Mouse (Mus musculus): ENCODE results near the gene Papolb. TPM values are rescaled to one million over a fixed set of nuclear protein-coding genes. Genes with fewer than 3 reads are reported as not detected.

Gene Papolb
- polyA plus RNA-seq, 1 experiment = not detected

GRCm38 (mm10) chr5:142489955-142490707, 39.7 kb downstream of the Papolb start:
- H3K4me1 ChIP-seq (ENCODE audit: control insufficient read depth, insufficient read depth, insufficient read length) = no peaks in the 10 kb centered on the region
- 63% methylated on average over 9 of the region's 9 CpGs for WGBS
- TF ChIP-seq CTCF (IDR thresholded peaks at IDR 0.05; ENCODE audit: extremely low read depth, insufficient read depth, insufficient read length, insufficient replicate concordance) (no peak), POLR2A (IDR thresholded peaks at IDR 0.05; ENCODE audit: low read depth, low read length) (no peak)
- no peak overlapping the region for H3K4me3 ChIP-seq (ENCODE audit: extremely low read depth, insufficient read depth, insufficient read length)
- no peak for DNase-seq (ENCODE audit: low read depth in 1 of 2, low spot score in 2 of 2)
- H3K27me3 ChIP-seq (ENCODE audit: control insufficient read depth, insufficient read depth, low read length) = no peaks in the 10 kb centered on the region
- no peaks in the 10 kb centered on the region for H3K36me3 ChIP-seq (ENCODE audit: control insufficient read depth, insufficient read depth, low read length)
- no peak overlapping the region for H3K27ac ChIP-seq (ENCODE audit: insufficient read depth, low read length)

GRCm38 (mm10) chr5:142486654-142487053, 43.2 kb downstream of the Papolb start:
- TF ChIP-seq POLR2A (IDR thresholded peaks at IDR 0.05; ENCODE audit: low read depth, low read length) (no peak), CTCF (IDR thresholded peaks at IDR 0.05; ENCODE audit: extremely low read depth, insufficient read depth, insufficient read length, insufficient replicate concordance) (no peak)
- H3K4me1 ChIP-seq (ENCODE audit: control insufficient read depth, insufficient read depth, insufficient read length) = no peaks in the 10 kb centered on the region
- H3K36me3 ChIP-seq (ENCODE audit: control insufficient read depth, insufficient read depth, low read length) = no peaks in the 10 kb centered on the region
- 76% methylated on average over 9 of the region's 9 CpGs for WGBS
- H3K4me3 ChIP-seq (ENCODE audit: extremely low read depth, insufficient read depth, insufficient read length) = no peak overlapping the region
- H3K27me3 ChIP-seq (ENCODE audit: control insufficient read depth, insufficient read depth, low read length) = no peaks in the 10 kb centered on the region
- no peak for DNase-seq (ENCODE audit: low read depth in 1 of 2, low spot score in 2 of 2)
- H3K27ac ChIP-seq (ENCODE audit: insufficient read depth, low read length) = no peak overlapping the region

- 92% methylated on average over 5 of the region's 5 CpGs for WGBS
- Histone ChIP-seq H3K27ac (ENCODE audit: insufficient read depth, low read length) (no peak overlapping the region), H3K4me1 (ENCODE audit: control insufficient read depth, insufficient read depth, insufficient read length) (no peaks in the 10 kb centered on the region), H3K27me3 (ENCODE audit: control insufficient read depth, insufficient read depth, low read length) (no peaks in the 10 kb centered on the region), H3K4me3 (ENCODE audit: extremely low read depth, insufficient read depth, insufficient read length) (no peak overlapping the region), H3K36me3 (ENCODE audit: control insufficient read depth, insufficient read depth, low read length) (no peaks in the 10 kb centered on the region)
- no peak for DNase-seq (ENCODE audit: low read depth in 1 of 2, low spot score in 2 of 2)
- TF ChIP-seq POLR2A (IDR thresholded peaks at IDR 0.05; ENCODE audit: low read depth, low read length) (no peak), CTCF (IDR thresholded peaks at IDR 0.05; ENCODE audit: extremely low read depth, insufficient read depth, insufficient read length, insufficient replicate concordance) (no peak)
Observed at GRCm38 (mm10) chr5:142483581-142483980, 46.3 kb downstream of the Papolb start.

DNA sequence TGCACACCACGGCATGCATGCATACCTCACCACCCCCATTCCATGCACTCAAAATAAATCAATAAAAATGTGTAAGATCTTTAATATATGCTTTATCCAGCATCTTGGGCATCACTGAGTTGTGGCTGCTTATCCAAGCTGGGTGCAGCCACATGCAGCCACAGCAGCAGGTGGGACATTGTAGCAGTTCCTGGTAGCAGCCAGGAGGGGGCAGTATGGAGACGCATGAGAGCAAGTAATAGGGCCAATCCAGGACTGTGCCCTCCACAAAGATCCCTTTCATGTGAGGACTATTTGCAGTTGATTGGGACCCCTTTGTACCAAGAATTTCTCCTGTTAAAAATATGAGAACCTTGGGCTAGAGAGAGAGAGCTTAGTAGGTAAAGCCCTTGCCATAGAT, 47.4 kb downstream of the Papolb start:
- WGBS = 62% methylated on average over 2 of the region's 2 CpGs
- H3K4me3 ChIP-seq (ENCODE audit: extremely low read depth, insufficient read depth, insufficient read length) = no peak overlapping the region
- H3K36me3 ChIP-seq (ENCODE audit: control insufficient read depth, insufficient read depth, low read length) = no peaks in the 10 kb centered on the region
- TF ChIP-seq CTCF (IDR thresholded peaks at IDR 0.05; ENCODE audit: extremely low read depth, insufficient read depth, insufficient read length, insufficient replicate concordance) (peak; percentile 61; the same call in 1 of the 2 replicates), POLR2A (IDR thresholded peaks at IDR 0.05; ENCODE audit: low read depth, low read length) (no peak)
- H3K27ac ChIP-seq (ENCODE audit: insufficient read depth, low read length) = no peak overlapping the region
- no peaks in the 10 kb centered on the region for H3K4me1 ChIP-seq (ENCODE audit: control insufficient read depth, insufficient read depth, insufficient read length)
- peak; percentile 15 to 34 for DNase-seq (ENCODE audit: low read depth in 1 of 2, low spot score in 2 of 2)
- no peaks in the 10 kb centered on the region for H3K27me3 ChIP-seq (ENCODE audit: control insufficient read depth, insufficient read depth, low read length)

- Histone ChIP-seq H3K4me1 (ENCODE audit: control insufficient read depth, insufficient read depth, insufficient read length) (no peaks in the 10 kb centered on the region), H3K4me3 (ENCODE audit: extremely low read depth, insufficient read depth, insufficient read length) (no peak overlapping the region), H3K27me3 (ENCODE audit: control insufficient read depth, insufficient read depth, low read length) (no peaks in the 10 kb centered on the region), H3K36me3 (ENCODE audit: control insufficient read depth, insufficient read depth, low read length) (peaks cover 13% of the 10 kb centered on the region), H3K27ac (ENCODE audit: insufficient read depth, low read length) (no peak overlapping the region)
- WGBS = 44% methylated on average over 17 of the region's 17 CpGs
- TF ChIP-seq CTCF (IDR thresholded peaks at IDR 0.05; ENCODE audit: extremely low read depth, insufficient read depth, insufficient read length, insufficient replicate concordance) (peak; percentile 82), POLR2A (IDR thresholded peaks at IDR 0.05; ENCODE audit: low read depth, low read length) (no peak)
- peak; percentile 28 to 51 for DNase-seq (ENCODE audit: low read depth in 1 of 2, low spot score in 2 of 2)
Observed at GRCm38 (mm10) chr5:142478829-142479435, 50.9 kb downstream of the Papolb start.

DNA sequence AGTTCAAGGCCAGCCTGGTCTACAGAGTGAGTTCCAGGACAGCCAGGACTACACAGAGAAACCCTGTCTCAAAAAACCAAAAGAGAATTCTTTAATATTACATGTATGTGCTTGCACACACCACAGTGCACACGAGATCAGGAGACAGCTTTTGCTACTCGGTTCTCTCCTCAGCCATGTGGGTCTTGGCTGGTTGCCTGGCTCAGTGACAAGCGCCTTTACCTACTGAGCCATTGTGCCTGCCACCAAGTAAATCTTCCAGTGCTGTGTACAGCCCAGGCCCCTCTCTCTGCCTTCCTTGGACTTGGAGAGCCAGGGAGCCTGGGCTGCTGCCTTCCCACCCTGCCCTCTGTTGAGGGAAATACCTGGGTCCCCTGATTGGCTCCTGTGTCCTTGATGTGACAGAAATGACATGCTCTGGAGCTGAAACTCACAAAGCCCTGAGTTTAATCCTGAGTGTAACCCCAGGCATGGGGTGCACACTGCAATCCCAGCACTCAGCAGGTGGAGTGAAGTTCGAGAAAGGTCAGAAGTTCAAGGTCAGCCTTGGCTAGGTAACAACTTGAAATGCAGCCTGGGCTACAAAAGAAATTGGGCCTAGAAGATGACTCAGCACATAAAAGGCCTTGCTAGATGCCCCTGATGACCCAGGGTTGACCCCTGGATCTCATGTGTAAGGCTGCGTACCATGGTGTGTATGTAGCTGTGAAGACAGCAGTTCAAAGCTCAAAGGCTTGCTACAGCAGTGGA, 51.8 kb downstream of the Papolb start:
- no peak for DNase-seq (ENCODE audit: low read depth in 1 of 2, low spot score in 2 of 2)
- H3K27ac ChIP-seq (ENCODE audit: insufficient read depth, low read length) = no peak overlapping the region
- H3K4me3 ChIP-seq (ENCODE audit: extremely low read depth, insufficient read depth, insufficient read length) = no peak overlapping the region
- H3K27me3 ChIP-seq (ENCODE audit: control insufficient read depth, insufficient read depth, low read length) = no peaks in the 10 kb centered on the region
- peaks cover 14% of the 10 kb centered on the region for H3K36me3 ChIP-seq (ENCODE audit: control insufficient read depth, insufficient read depth, low read length)
- WGBS = 84% methylated on average over 5 of the region's 5 CpGs
- no peaks in the 10 kb centered on the region for H3K4me1 ChIP-seq (ENCODE audit: control insufficient read depth, insufficient read depth, insufficient read length)
- no peak for TF ChIP-seq CTCF (IDR thresholded peaks at IDR 0.05; ENCODE audit: extremely low read depth, insufficient read depth, insufficient read length, insufficient replicate concordance)
- TF ChIP-seq POLR2A (IDR thresholded peaks at IDR 0.05; ENCODE audit: low read depth, low read length) = no peak

Data from spleen, adult 2 months (tissue).